Mouse (Mus musculus) heart, adult 2 months (tissue): ENCODE results near the gene Dgkh.

Experiments
- CTCF ChIP-seq: fragments of 200-600 bp; IDR thresholded peaks from 2 replicates; pipeline ENCODE4 v1.8.1; 2022; ENCODE audit warnings: antibody characterized with exemption, mild to moderate bottlenecking, moderate library complexity
- POLR2A ChIP-seq: fragments of 200-500 bp; IDR thresholded peaks from 2 replicates; pipeline ENCODE4 v1.6.1; 2011; ENCODE audit warnings: mild to moderate bottlenecking, low read depth, low read length, control low read depth; ENCODE audit not compliant: insufficient read depth

- TF ChIP-seq POLR2A (no peak), CTCF (no peak)
Observed at GRCm38 (mm10) chr14:78632747-78633146, 99.8 kb downstream of the Dgkh start.
